Mouse (Mus musculus) stomach, postnatal 0 days (tissue): ENCODE data around the gene P2ry6.

Experiments
- CTCF ChIP-seq: IDR thresholded peaks from 2 replicates; pipeline ENCODE4 v1.5.1; 2016; ENCODE audit warnings: antibody characterized with exemption, low read depth, mild to moderate bottlenecking, moderate library complexity
- EP300 ChIP-seq: optimal IDR thresholded peaks from 2 replicates; pipeline ENCODE3; 2016; ENCODE audit warnings: antibody characterized with exemption

DNA sequence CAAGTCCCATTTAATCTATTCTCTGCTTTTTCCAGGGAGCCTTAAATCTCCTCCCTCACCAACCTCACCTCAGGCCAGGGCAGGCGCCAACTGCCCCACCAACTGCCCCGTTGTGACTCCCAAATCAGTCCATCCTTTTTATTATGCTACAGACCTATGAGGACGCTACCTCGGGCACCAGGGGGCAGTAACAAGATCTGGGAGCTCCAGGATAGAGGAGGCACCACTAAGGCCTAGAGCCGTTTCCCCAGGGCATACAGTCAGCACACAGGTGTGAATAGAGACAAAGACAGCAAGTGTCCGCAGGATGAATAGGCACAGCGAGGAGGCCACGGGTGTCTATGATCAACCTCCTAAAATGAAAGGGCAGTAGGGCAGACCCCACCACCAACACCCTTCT, 65.9 kb downstream of the P2ry6 start:
- TF ChIP-seq EP300 = no peak
- peak; percentile 68 for TF ChIP-seq CTCF
